Mouse (Mus musculus) embryonic fibroblast, embryonic 13.5 days (primary cell): ENCODE data around the gene Zdhhc13.

ENCODE experiments used
- CTCF ChIP-seq: IDR thresholded peaks from 2 replicates; pipeline ENCODE4 v1.5.1; 2011; ENCODE audit warnings: mild to moderate bottlenecking, control low read depth, low read length, moderate library complexity, borderline replicate concordance; ENCODE audit not compliant: insufficient read depth
- POLR2A ChIP-seq: IDR thresholded peaks from 2 replicates; pipeline ENCODE4 v1.6.1; 2011; ENCODE audit warnings: low read depth, mild to moderate bottlenecking, control low read depth, low read length, moderate library complexity

DNA sequence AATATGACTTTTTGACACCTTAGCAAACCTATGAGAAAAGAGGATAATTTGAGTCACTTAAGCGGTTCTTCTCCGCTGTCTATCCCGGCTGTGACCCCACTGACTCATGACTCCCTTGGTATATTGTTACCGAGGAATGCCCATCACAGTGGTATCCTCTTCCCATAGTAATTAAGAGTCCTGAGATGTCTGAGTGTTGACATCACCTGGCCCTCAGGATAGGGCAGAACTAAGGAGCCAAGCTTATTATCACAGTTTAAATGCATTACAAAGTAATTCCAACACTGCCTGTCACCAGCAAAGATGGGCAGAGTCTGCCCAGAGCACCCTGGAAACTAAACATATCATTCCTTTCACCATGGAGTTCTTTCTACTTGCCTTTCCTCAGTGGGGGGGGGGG is 22.8 kb upstream of the Zdhhc13 start:
- TF ChIP-seq CTCF (no peak), POLR2A (no peak)
